Mouse (Mus musculus): ENCODE results near the gene Col4a1. TPM values are rescaled to one million over a fixed set of nuclear protein-coding genes. Genes with fewer than 3 reads are reported as not detected.

The Col4a1 gene
- polyA plus RNA-seq, 1 experiment: 261 TPM

DNA sequence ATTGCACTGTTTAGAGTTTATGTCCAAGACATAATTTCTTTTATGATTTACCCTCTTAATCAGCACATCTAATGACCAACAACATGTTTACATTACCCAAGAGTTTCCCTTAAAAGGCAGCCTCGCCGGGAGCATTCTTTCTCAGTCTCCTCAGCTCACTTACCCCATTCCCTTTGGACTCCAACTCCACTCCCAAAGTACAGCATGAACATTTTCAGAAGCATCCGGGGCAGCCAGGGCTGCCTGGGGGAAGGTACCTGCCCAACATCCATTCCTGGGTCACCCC, 13.4 kb downstream of the Col4a1 start:
- DNase-seq (ENCODE audit: low spot score): no peak

- no peak for DNase-seq (ENCODE audit: low spot score)
Measured at GRCm38 (mm10) chr8:11298531-11299316, 13.9 kb downstream of the Col4a1 start.

DNA sequence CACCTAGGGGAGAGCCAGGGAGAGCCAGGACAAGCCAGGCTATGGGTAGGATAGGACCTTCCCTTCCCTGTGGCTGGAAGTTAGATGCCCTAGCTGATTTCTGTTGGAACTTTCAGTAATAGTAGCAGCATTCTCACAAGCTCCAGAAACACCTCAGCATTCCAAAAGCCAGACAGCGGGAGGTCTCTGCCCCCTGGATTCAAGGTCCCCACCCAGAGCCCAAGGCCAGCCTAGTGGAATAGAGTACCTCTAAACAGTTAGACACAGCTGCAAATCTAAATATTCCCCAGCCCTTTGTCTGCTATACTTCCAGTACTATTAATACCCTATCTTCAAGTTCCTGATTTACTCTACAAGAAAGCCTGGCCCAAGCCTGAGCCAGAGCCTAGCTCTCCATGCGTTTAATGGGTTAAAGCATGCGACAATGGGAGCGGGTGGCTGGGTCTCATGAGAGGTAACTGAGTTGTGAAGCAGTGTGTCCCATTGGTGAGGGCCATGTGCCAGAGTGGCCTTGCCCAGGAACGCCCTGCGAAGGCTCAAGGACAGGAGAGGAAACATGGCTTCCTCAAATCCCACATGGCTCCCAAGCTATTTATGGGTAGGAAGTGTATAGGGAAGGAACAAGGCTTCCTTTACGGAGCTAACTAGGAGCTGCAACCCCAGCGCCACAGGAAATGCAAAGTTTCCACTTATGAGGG, 15.3 kb downstream of the Col4a1 start:
- no peak for DNase-seq (ENCODE audit: low spot score)

DNA sequence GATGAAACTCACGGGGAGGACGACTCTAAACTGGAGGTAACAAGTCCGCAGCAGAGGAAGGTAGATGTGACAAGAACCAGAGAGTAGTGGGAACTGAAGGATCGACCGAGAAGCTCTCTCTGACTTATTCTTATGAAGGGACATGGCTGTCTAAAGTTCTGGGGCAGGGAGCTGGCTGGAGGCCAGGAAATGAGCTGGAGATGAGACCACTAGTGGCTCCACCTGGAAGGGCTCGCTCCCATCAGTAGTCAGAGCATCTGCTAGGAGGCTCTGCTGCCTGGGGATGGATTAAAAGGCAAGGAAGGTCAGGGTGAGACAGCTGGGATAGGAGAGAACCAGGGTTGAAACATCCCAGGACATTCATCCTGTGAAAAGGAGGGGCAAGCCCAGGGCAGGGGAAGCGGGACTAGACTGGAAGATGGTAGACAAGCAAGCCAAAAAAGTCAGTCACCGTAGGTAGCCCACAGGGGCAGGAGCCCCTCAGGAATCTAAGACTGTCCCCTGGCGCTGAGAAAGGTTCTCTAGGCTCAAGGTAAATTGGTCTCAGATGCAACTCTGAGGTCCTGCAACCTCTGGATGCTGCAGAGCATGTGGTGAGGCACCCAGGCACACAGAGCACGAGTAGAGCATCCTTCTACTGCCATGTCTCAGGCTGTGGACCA, 16.2 kb downstream of the Col4a1 start:
- no peak for DNase-seq (ENCODE audit: low spot score)

DNA sequence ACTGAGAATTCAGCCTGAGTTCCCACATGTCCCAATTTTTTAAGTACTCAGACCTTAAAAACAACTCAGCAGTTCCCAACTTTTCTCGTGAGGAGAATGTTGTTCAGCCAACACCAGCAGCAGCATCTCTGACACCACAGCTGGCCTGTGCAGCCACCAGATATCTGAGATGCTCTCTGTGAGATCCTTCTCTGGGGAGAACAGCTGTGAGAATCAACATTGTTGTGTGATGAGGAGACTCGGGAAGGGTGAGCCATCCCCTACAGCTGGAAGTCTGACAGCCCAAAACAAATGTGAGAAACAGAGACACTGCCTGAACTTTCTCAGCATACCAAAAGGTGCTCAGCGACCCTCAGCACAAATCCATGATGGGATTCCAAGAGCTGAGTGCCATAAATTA, 20.0 kb downstream of the Col4a1 start:
- no peak for DNase-seq (ENCODE audit: low spot score)

- DNase-seq (ENCODE audit: low spot score): no peak
Measured at GRCm38 (mm10) chr8:11290533-11290932, 22.1 kb downstream of the Col4a1 start.

- DNase-seq (ENCODE audit: low spot score): no peak
Measured at GRCm38 (mm10) chr8:11288286-11288685, 24.3 kb downstream of the Col4a1 start.

GRCm38 (mm10) chr8:11287139-11287538, 25.5 kb downstream of the Col4a1 start:
- DNase-seq (ENCODE audit: low spot score): no peak

DNA sequence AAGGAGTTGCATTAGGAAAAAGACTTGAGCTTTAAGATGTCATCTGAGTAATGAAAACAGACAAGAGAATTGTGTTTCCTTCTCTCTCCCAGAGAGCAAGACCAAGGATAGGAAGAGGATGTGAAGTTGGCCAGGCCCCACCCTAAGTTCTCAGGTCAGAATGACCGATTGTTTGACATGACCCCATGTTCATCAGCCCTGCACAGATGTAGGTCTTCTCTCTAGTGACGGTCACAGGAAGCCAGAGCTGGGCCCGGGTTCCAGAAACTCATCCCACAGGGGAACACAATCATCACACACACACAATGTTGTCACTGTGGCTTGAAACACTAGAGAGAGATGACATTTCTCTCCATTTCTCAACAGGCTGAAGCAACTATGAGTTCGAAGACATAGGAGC, 27.2 kb downstream of the Col4a1 start:
- DNase-seq (ENCODE audit: low spot score): no peak

GRCm38 (mm10) chr8:11283217-11283616, 29.4 kb downstream of the Col4a1 start:
- no peak for DNase-seq (ENCODE audit: low spot score)

GRCm38 (mm10) chr8:11282696-11283095, 29.9 kb downstream of the Col4a1 start:
- DNase-seq (ENCODE audit: low spot score): no peak

GRCm38 (mm10) chr8:11282139-11282538, 30.5 kb downstream of the Col4a1 start:
- DNase-seq (ENCODE audit: low spot score): no peak

DNA sequence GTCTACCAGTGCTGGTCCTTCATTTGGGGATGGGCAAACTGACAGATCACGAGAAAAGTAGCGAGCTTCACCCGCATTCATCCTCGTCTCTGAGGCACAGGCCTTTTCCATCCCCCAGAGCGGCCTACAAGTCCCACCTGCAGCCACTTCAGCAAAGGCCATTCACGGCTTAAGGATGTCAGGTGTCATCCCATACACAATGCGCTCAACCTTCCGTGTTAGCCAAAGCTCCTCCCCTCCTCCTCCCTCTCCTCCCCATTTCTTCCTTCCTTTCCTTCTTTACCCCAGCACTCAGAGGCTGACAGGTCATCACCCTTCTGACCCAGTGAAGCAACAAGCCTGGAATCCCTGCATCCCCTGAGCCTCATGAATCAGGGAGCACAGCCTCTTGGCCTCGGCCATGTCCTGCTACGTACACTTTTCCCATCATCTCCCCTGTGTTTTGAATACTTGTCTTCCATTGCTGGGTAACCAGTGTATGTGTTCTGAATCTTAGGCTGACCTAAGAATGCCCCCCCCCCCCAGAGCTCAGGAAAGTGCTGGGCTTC, 31.8 kb downstream of the Col4a1 start:
- DNase-seq (ENCODE audit: low spot score): no peak

- DNase-seq (ENCODE audit: low spot score): no peak
Measured at GRCm38 (mm10) chr8:11279296-11279826, 33.3 kb downstream of the Col4a1 start.

GRCm38 (mm10) chr8:11278101-11278611, 34.5 kb downstream of the Col4a1 start:
- DNase-seq (ENCODE audit: low spot score): no peak

GRCm38 (mm10) chr8:11277602-11278051, 35.0 kb downstream of the Col4a1 start:
- DNase-seq (ENCODE audit: low spot score): no peak

DNA sequence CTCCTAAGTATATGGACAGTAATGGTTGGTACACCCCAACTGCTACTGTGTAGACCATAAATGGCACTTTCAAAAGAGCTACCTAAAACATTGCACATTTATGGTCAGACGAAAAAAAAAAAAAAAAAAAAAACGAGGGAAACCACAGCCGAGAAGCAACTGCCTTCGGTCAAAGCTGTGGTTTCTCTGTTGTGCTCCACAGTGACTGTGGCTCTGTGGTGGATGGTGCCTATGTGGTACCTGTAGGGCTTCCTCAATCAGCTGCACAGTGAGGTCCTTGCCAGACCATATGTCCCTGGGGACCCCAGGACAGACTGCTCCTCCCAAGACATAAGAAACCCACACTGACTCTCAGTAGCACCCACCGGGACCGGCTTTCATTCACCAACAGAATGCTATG, 36.3 kb downstream of the Col4a1 start:
- DNase-seq (ENCODE audit: low spot score): no peak

DNA sequence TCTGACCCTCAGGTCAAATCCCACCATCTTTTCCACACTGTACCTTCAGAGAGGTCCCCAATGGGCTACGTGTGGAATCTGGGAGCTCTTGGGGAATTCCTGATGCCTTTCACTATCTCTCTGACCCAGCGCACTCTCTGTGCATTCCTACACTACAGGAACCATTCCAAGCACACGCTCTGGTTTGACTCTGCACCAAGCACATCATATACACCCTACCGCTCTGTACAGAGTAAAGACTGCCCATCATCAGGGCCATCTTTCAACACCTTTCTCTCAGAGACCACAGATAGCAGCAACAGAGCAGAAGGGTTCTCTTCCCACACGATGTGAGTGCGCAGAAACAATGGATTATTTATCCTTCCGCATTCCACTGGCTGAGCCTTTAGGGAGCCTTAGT, 38.2 kb downstream of the Col4a1 start:
- DNase-seq (ENCODE audit: low spot score): no peak

GRCm38 (mm10) chr8:11273506-11274158, 39.0 kb downstream of the Col4a1 start:
- no peak for DNase-seq (ENCODE audit: low spot score)

DNA sequence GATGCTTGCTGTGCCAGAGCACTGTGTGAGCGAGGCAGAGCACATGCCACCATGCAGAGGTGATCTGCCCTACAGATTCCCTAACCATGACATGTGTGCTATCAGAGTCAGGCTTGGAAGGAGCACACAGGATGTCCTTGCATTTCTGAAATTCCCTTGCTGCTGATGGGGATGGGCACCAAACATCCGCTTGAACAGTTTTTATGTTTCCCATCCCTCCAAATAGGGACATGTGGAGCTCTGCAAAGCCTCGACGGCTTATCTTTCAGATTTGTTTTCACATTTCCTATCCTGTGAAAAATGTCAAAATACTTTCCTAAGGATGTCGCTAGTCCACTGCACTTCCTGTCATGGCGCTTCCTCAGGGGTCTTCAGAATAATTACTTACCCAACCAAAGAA, 40.4 kb downstream of the Col4a1 start:
- no peak for DNase-seq (ENCODE audit: low spot score)

- no peak for DNase-seq (ENCODE audit: low spot score)
Measured at GRCm38 (mm10) chr8:11270826-11271225, 41.8 kb downstream of the Col4a1 start.

DNA sequence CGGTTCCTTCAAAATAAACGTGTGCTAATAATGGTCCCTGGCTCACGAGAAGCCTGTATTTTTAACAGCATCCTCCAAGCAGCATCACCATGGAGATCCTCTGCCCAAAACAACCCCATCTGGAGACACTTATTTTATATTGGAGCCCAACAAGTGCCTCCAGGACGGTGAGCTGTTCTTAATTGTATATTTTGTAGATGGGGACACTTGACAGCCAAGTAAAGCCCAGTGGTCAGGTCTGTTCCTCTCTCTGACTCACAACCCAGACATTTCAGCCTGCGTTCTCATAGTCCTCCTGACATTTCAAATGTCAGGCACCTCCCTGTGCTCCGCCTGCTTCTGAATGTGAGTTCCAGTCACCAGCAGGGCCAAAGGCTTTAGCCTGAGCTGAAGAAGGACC, 43.9 kb downstream of the Col4a1 start:
- no peak for DNase-seq (ENCODE audit: low spot score)
